Comparison of ENCODE assay signal across 8 mouse cellular contexts in genomic region chr4:88514403-88514802, GRCm38 (mm10). TPM values are rescaled to one million over a fixed set of nuclear protein-coding genes. Genes with fewer than 3 reads are reported as not detected.
DNase-seq lines count a peak whose midpoint lies in the region; ATAC-seq and TF ChIP-seq lines count a peak whose summit lies in the region.

No protein-coding gene starts in this region.

- WGBS in neural tube, embryonic 15.5 days, result 47% methylated on average over 4 of the region's 4 CpGs
- WGBS in forebrain, embryonic 14.5 days, result 38% methylated on average over 4 of the region's 4 CpGs
- 51% methylated on average over 4 of the region's 4 CpGs for WGBS in intestine, postnatal 0 days
- WGBS in liver, adult 2 months, result 46% methylated on average over 4 of the region's 4 CpGs
- WGBS in neural tube, embryonic 11.5 days, result 49% methylated on average over 4 of the region's 4 CpGs

- no peak overlapping the region for H3K4me2 ChIP-seq in neural tube, embryonic 15.5 days
- no peak overlapping the region for H3K4me2 ChIP-seq in forebrain, embryonic 14.5 days (ENCODE audit: low read length)
- H3K4me2 ChIP-seq in intestine, postnatal 0 days (replicated peaks; ENCODE audit: low read depth), result no peak overlapping the region
- H3K4me2 ChIP-seq in neural tube, embryonic 11.5 days (ENCODE audit: low read depth), result no peak overlapping the region

- TF ChIP-seq CTCF in intestine, postnatal 0 days (IDR thresholded peaks at IDR 0.05; ENCODE audit: low read depth), result peak; percentile 78
- TF ChIP-seq CTCF in liver, adult 2 months (IDR thresholded peaks at IDR 0.05; ENCODE audit: low read depth, low read length), result peak; percentile 77

- no peak overlapping the region for H3K4me3 ChIP-seq in neural tube, embryonic 15.5 days (replicated peaks)
- no peak overlapping the region for H3K4me3 ChIP-seq in forebrain, embryonic 14.5 days (ENCODE audit: low read depth, low read length)
- no peak overlapping the region for H3K4me3 ChIP-seq in intestine, postnatal 0 days (ENCODE audit: low read depth, low read length)
- H3K4me3 ChIP-seq in liver, adult 2 months (ENCODE audit: insufficient read depth, low read depth, low read length), result no peak overlapping the region
- no peak overlapping the region for H3K4me3 ChIP-seq in neural tube, embryonic 11.5 days (ENCODE audit: low read depth, low read length)

- no peak for ATAC-seq in neural tube, embryonic 15.5 days (ENCODE audit: low FRiP score)
- 0 out of 2 replicates have a peak, but pooled peaks have one; percentile 23 for ATAC-seq in forebrain, embryonic 14.5 days
- ATAC-seq in intestine, postnatal 0 days, result no peak
- ATAC-seq in neural tube, embryonic 11.5 days (ENCODE audit: insufficient read depth, low FRiP score, low TSS enrichment), result no peak

- H3K79me2 ChIP-seq in liver, adult 2 months (ENCODE audit: control insufficient read depth, insufficient read depth, low read length), result no peaks in the 10 kb centered on the region

- no peaks in the 10 kb centered on the region for H3K4me1 ChIP-seq in neural tube, embryonic 15.5 days
- no peaks in the 10 kb centered on the region for H3K4me1 ChIP-seq in forebrain, embryonic 14.5 days (ENCODE audit: control insufficient read depth, insufficient read depth, low read length)
- H3K4me1 ChIP-seq in intestine, postnatal 0 days (replicated peaks; ENCODE audit: control insufficient read depth, insufficient read depth, low read length), result no peaks in the 10 kb centered on the region
- no peaks in the 10 kb centered on the region for H3K4me1 ChIP-seq in liver, adult 2 months (ENCODE audit: control insufficient read depth, insufficient read depth, low read length)
- H3K4me1 ChIP-seq in neural tube, embryonic 11.5 days (ENCODE audit: control insufficient read depth, insufficient read depth, low read length), result no peaks in the 10 kb centered on the region

- no peak for TF ChIP-seq POLR2A in liver, adult 2 months (IDR thresholded peaks at IDR 0.05; ENCODE audit: extremely low read depth, insufficient read depth, low read length)

- H3K36me3 ChIP-seq in neural tube, embryonic 15.5 days, result no peaks in the 10 kb centered on the region
- no peaks in the 10 kb centered on the region for H3K36me3 ChIP-seq in forebrain, embryonic 14.5 days (ENCODE audit: control insufficient read depth, insufficient read depth, low read length)
- no peaks in the 10 kb centered on the region for H3K36me3 ChIP-seq in intestine, postnatal 0 days (ENCODE audit: control insufficient read depth, insufficient read depth)
- H3K36me3 ChIP-seq in liver, adult 2 months (ENCODE audit: control insufficient read depth, insufficient read depth, low read length), result no peaks in the 10 kb centered on the region
- H3K36me3 ChIP-seq in neural tube, embryonic 11.5 days (ENCODE audit: control insufficient read depth, insufficient read depth, low read length), result no peaks in the 10 kb centered on the region

- H3K9ac ChIP-seq in neural tube, embryonic 15.5 days (replicated peaks), result no peak overlapping the region
- H3K9ac ChIP-seq in forebrain, embryonic 14.5 days (ENCODE audit: low read length), result no peak overlapping the region
- no peak overlapping the region for H3K9ac ChIP-seq in intestine, postnatal 0 days (ENCODE audit: low read depth, low read length)
- H3K9ac ChIP-seq in liver, adult 2 months (ENCODE audit: low read depth, low read length), result no peak overlapping the region
- H3K9ac ChIP-seq in neural tube, embryonic 11.5 days (ENCODE audit: low read length), result no peak overlapping the region

- no peaks in the 10 kb centered on the region for H3K27me3 ChIP-seq in neural tube, embryonic 15.5 days (replicated peaks)
- no peaks in the 10 kb centered on the region for H3K27me3 ChIP-seq in forebrain, embryonic 14.5 days (replicated peaks; ENCODE audit: control insufficient read depth, insufficient read depth, low read length)
- no peaks in the 10 kb centered on the region for H3K27me3 ChIP-seq in intestine, postnatal 0 days (replicated peaks; ENCODE audit: control insufficient read depth, insufficient read depth, low read length)
- H3K27me3 ChIP-seq in liver, adult 2 months (ENCODE audit: control insufficient read depth, insufficient read depth, low read length), result no peaks in the 10 kb centered on the region
- H3K27me3 ChIP-seq in neural tube, embryonic 11.5 days (ENCODE audit: control insufficient read depth, insufficient read depth, low read length), result no peaks in the 10 kb centered on the region

- H3K27ac ChIP-seq in neural tube, embryonic 15.5 days (replicated peaks), result no peak overlapping the region
- no peak overlapping the region for H3K27ac ChIP-seq in forebrain, embryonic 14.5 days (ENCODE audit: low read depth, low read length)
- no peak overlapping the region for H3K27ac ChIP-seq in intestine, postnatal 0 days (ENCODE audit: low read depth, low read length)
- no peak overlapping the region for H3K27ac ChIP-seq in liver, adult 2 months (replicated peaks; ENCODE audit: insufficient read depth, low read depth, low read length)
- no peak overlapping the region for H3K27ac ChIP-seq in neural tube, embryonic 11.5 days (ENCODE audit: low read depth, low read length)

- DNase-seq in neural tube, embryonic 10.5 days (ENCODE audit: extremely low spot score, low spot score), result peak; percentile 35
- peak; percentile 38 to 52 for DNase-seq in adrenal gland, adult 18-20 months (ENCODE audit: low spot score in 2 of 2)
- peak; percentile 54 for DNase-seq in forebrain, embryonic 14.5 days (ENCODE audit: low spot score)
- DNase-seq in liver, adult 2 months (ENCODE audit: extremely low read depth, low read depth, low spot score), result peak; percentile 15
- DNase-seq in neural tube, embryonic 11.5 days (ENCODE audit: low spot score), result peak; percentile 26
- DNase-seq in thymus, postnatal 25 days, result peak; percentile 34

- H3K9me3 ChIP-seq in neural tube, embryonic 15.5 days (replicated peaks), result no peaks in the 10 kb centered on the region
- no peaks in the 10 kb centered on the region for H3K9me3 ChIP-seq in forebrain, embryonic 14.5 days (replicated peaks; ENCODE audit: control insufficient read depth, low read length)
- no peaks in the 10 kb centered on the region for H3K9me3 ChIP-seq in intestine, postnatal 0 days (ENCODE audit: control insufficient read depth)
- H3K9me3 ChIP-seq in neural tube, embryonic 11.5 days (ENCODE audit: control insufficient read depth, low read length), result no peaks in the 10 kb centered on the region

RNA-seq across cellular contexts. Expression of gene Ifnb1, which starts 8.2 kb away (rescaled TPM):
- not detected in 2 replicates for polyA plus RNA-seq in neural tube, embryonic 15.5 days (2015; fragmentation: Nextera tagmentation; extraction: Ambion mirVana)
- not detected for total RNA-seq in adrenal gland, adult 18-20 months (2021)
- not detected in 2 replicates for polyA plus RNA-seq in forebrain, embryonic 14.5 days (2014; fragmentation: Nextera tagmentation; extraction: Ambion mirVana)
- polyA plus RNA-seq in intestine, postnatal 0 days (2015; fragmentation: Nextera tagmentation; extraction: Ambion mirVana), result not detected in 2 replicates
- not detected in 2 replicates for total RNA-seq in liver, adult 2 months (2014; rRNA removed)
- polyA plus RNA-seq in liver, adult 2 months (2012; rRNA removed), result not detected in 2 replicates
- not detected in 2 replicates for polyA plus RNA-seq in neural tube, embryonic 11.5 days (2014; fragmentation: Nextera tagmentation; extraction: Ambion mirVana)

RNA-seq across cellular contexts. Expression of gene Ifna15, which starts 43.6 kb away (rescaled TPM):
- polyA plus RNA-seq in neural tube, embryonic 15.5 days (2015; fragmentation: Nextera tagmentation; extraction: Ambion mirVana), result not detected in 2 replicates
- total RNA-seq in adrenal gland, adult 18-20 months (2021), result not detected
- polyA plus RNA-seq in forebrain, embryonic 14.5 days (2014; fragmentation: Nextera tagmentation; extraction: Ambion mirVana), result not detected in 2 replicates
- polyA plus RNA-seq in intestine, postnatal 0 days (2015; fragmentation: Nextera tagmentation; extraction: Ambion mirVana), result not detected in 2 replicates
- not detected in 2 replicates for total RNA-seq in liver, adult 2 months (2014; rRNA removed)
- not detected in 2 replicates for polyA plus RNA-seq in liver, adult 2 months (2012; rRNA removed)
- polyA plus RNA-seq in neural tube, embryonic 11.5 days (2014; fragmentation: Nextera tagmentation; extraction: Ambion mirVana), result not detected in 2 replicates

RNA-seq across cellular contexts. Expression of gene Ifna14, which starts 57.2 kb away (rescaled TPM):
- polyA plus RNA-seq in neural tube, embryonic 15.5 days (2015; fragmentation: Nextera tagmentation; extraction: Ambion mirVana), result not detected in 2 replicates
- total RNA-seq in adrenal gland, adult 18-20 months (2021), result not detected
- polyA plus RNA-seq in forebrain, embryonic 14.5 days (2014; fragmentation: Nextera tagmentation; extraction: Ambion mirVana), result not detected in 2 replicates
- polyA plus RNA-seq in intestine, postnatal 0 days (2015; fragmentation: Nextera tagmentation; extraction: Ambion mirVana), result not detected in 2 replicates
- total RNA-seq in liver, adult 2 months (2014; rRNA removed), result not detected in 2 replicates
- polyA plus RNA-seq in liver, adult 2 months (2012; rRNA removed), result not detected in 2 replicates
- not detected in 2 replicates for polyA plus RNA-seq in neural tube, embryonic 11.5 days (2014; fragmentation: Nextera tagmentation; extraction: Ambion mirVana)
